Mouse (Mus musculus) hindbrain, embryonic 15.5 days (tissue): ENCODE results near the gene Fam216b. TPM values are rescaled to one million over a fixed set of nuclear protein-coding genes. Genes with fewer than 3 reads are reported as not detected.

Experiments used
- ATAC-seq: fragments of 200-750 bp; cut with Nextera tagmentation; 2 replicates; pipeline ENCODE4 v1.8.0; 2017; ENCODE audit warnings: low read depth, moderate number of reproducible peaks, moderate TSS enrichment; ENCODE audit not compliant: low FRiP score
- H3K27ac ChIP-seq: fragments of 300-500 bp; sonication (generic); replicated peaks from 2 replicates; pipeline ENCODE4 v1.5.1; 2015; ENCODE audit warnings: mild to moderate bottlenecking, inconsistent platforms
- H3K27me3 ChIP-seq: fragments of 300-500 bp; sonication (generic); 2 replicates; pipeline ENCODE4 v1.6.1; 2015; ENCODE audit warnings: control low read depth, inconsistent platforms
- H3K36me3 ChIP-seq: fragments of 300-500 bp; sonication (generic); 2 replicates; pipeline ENCODE4 v1.6.1; 2015; ENCODE audit warnings: control low read depth, inconsistent platforms
- H3K4me1 ChIP-seq: fragments of 300-500 bp; sonication (generic); replicated peaks from 2 replicates; pipeline ENCODE4 v1.6.1; 2015; ENCODE audit warnings: control low read depth, inconsistent platforms
- H3K4me2 ChIP-seq: fragments of 300-500 bp; sonication (generic); 2 replicates; pipeline ENCODE4 v1.6.1; 2015; ENCODE audit warnings: moderate library complexity, mild to moderate bottlenecking, inconsistent platforms
- H3K4me3 ChIP-seq: fragments of 300-500 bp; sonication (generic); 2 replicates; pipeline ENCODE4 v1.5.1; 2015; ENCODE audit warnings: mild to moderate bottlenecking, inconsistent platforms
- H3K9ac ChIP-seq: fragments of 300-500 bp; sonication (generic); 2 replicates; pipeline ENCODE4 v1.6.1; 2015; ENCODE audit warnings: inconsistent platforms
- H3K9me3 ChIP-seq: fragments of 300-500 bp; sonication (generic); 2 replicates; pipeline ENCODE4 v1.6.1; 2016; ENCODE audit warnings: control low read depth, inconsistent platforms
- WGBS: fragments of 180-500 bp; shearing (Covaris S2); methylation state at CpG from one replicate; pipeline ENCODE4 v1.1.7; 2015; 5-methylcytosine and 5-hydroxymethylcytosine counted together
- polyA plus RNA-seq: library from polyadenylated mRNA; unstranded; fragments of >200 nt; fragmentation: Nextera tagmentation; extraction: Ambion mirVana; gene quantifications from 2 replicates; pipeline ENCODE4 v1.2.1, GENCODE M21; 2015

Fam216b gene
- polyA plus RNA-seq, 1 experiment from 2014 or later = 0.83 TPM

DNA sequence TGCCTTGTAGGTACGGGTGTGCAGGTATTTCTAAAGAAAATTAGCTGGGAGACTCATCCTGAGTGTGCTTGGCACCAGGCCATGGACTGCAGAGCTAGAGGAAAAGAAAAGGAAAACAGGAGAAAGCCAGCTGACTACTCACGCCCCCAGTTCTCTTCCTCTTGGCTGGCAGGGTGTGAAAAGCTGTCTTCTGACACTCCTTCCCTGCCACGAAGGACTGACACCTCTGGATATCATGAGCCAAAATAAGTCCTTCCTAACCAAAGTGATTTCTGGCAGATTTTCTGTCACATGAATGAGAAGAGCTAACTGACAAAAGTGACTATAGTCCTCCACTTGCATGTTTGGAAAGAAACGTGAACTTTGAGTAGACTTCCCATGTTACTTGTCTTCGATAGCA lies 5.3 kb downstream of the Fam216b start:
- Histone ChIP-seq H3K36me3 (no peaks in the 10 kb centered on the region), H3K27ac (no peak overlapping the region), H3K27me3 (no peaks in the 10 kb centered on the region), H3K9me3 (no peaks in the 10 kb centered on the region), H3K4me3 (no peak overlapping the region), H3K4me1 (no peaks in the 10 kb centered on the region), H3K4me2 (no peak overlapping the region), H3K9ac (no peak overlapping the region)
- no peak for ATAC-seq
- WGBS = 75% methylated on average over 5 of the region's 5 CpGs

GRCm38 (mm10) chr14:78077508-78077907 lies 11.3 kb downstream of the Fam216b start:
- H3K9ac ChIP-seq = no peak overlapping the region
- H3K27me3 ChIP-seq = no peaks in the 10 kb centered on the region
- H3K4me2 ChIP-seq = no peak overlapping the region
- no peaks in the 10 kb centered on the region for H3K36me3 ChIP-seq
- 46% methylated on average over 2 of the region's 2 CpGs for WGBS
- H3K4me1 ChIP-seq = no peaks in the 10 kb centered on the region
- no peak for ATAC-seq
- H3K4me3 ChIP-seq = no peak overlapping the region
- H3K27ac ChIP-seq = no peak overlapping the region
- no peaks in the 10 kb centered on the region for H3K9me3 ChIP-seq

DNA sequence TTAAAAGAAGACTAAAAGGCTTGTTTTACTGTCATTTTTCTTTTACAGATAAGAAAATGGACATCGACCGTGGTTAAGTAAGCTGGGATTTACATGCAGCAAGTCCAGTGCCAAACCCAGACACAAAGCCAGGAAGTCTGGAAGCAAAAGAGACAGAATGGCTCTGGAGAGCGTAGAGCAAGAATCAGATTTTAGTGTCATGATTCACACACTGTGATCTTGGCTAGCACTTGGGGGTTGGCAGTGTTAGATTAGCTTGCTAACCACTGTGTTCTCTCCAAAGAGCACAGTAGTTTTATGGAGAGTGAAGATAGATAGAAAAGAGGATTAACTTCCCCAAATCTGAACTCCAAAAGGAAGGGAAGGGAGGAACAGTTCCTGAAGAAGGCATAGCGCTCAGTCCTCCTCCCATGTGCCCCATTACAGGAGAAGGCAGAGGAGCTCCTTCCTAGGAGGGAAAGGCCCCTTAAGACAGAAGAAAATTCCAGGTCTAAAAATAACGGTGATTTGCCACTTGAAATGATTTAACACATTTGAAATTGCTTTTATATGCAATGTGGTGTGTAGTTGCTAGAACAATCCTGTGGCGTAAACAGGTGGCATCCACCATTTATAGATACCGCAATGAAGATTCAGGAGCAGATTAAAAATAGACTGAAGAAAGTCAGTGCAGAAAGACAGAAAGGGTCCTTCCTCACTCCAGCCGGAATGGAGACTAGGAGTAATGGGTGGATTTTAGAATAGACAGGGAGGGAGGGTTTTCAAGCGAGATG lies 22.7 kb downstream of the Fam216b start:
- Histone ChIP-seq H3K9ac (no peak overlapping the region), H3K27ac (no peak overlapping the region), H3K4me2 (no peak overlapping the region), H3K36me3 (no peaks in the 10 kb centered on the region), H3K27me3 (no peaks in the 10 kb centered on the region), H3K4me1 (no peaks in the 10 kb centered on the region), H3K4me3 (no peak overlapping the region), H3K9me3 (no peaks in the 10 kb centered on the region)
- ATAC-seq = no peak
- 91% methylated on average over 9 of the region's 9 CpGs for WGBS

GRCm38 (mm10) chr14:78062484-78062883 lies 26.3 kb downstream of the Fam216b start:
- H3K9ac ChIP-seq = no peak overlapping the region
- ATAC-seq = no peak
- no peaks in the 10 kb centered on the region for H3K36me3 ChIP-seq
- H3K27ac ChIP-seq = no peak overlapping the region
- H3K4me3 ChIP-seq = no peak overlapping the region
- no peak overlapping the region for H3K4me2 ChIP-seq
- no peaks in the 10 kb centered on the region for H3K27me3 ChIP-seq
- peaks cover 12% of the 10 kb centered on the region for H3K4me1 ChIP-seq
- H3K9me3 ChIP-seq = no peaks in the 10 kb centered on the region
- 82% methylated on average over 11 of the region's 11 CpGs for WGBS

- H3K27ac ChIP-seq = peak overlapping the region; percentile 64
- H3K9me3 ChIP-seq = no peaks in the 10 kb centered on the region
- peaks cover 12% of the 10 kb centered on the region for H3K4me1 ChIP-seq
- 55% methylated on average over 6 of the region's 6 CpGs for WGBS
- no peak overlapping the region for H3K4me3 ChIP-seq
- no peaks in the 10 kb centered on the region for H3K36me3 ChIP-seq
- peak; percentile 54; the same call in 1 of the 2 replicates for ATAC-seq
- no peaks in the 10 kb centered on the region for H3K27me3 ChIP-seq
- H3K9ac ChIP-seq = no peak overlapping the region
- H3K4me2 ChIP-seq = peak overlapping the region; percentile 27; the same call in 1 of the 2 replicates
Measured at GRCm38 (mm10) chr14:78060609-78060951, 28.2 kb downstream of the Fam216b start.

DNA sequence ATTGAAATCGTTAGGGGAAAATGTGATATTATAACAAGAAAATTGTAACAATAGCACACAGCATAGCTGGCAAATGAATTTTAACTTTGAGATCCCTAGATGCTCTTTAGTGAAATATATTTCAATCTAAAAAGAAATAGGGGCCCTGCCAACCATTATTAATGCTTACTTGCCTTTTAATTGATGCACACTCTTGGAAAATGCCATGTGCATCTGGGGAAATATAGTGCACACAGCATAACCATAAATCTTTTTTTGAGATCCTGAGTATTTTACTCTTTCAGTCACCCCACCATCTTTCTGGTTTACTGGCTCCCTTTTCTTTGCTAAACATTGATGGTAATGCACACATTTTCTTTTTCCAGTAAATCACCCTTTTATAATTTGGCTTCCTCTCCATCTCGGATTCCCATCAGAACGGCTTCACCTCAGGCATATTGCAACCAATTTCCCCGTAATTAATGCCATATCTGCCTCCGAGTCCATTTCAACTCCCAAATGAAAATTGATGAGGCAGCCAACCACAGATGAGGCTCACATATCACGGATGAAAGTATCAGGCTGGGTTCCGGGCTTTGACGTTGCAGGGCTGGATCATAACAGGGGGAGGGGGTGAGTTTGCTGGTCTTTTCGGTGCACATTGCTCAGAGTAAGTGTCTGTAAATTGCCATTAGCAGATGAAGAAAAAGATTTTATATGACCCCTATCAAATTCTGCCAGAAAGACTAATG lies 28.8 kb downstream of the Fam216b start:
- Histone ChIP-seq H3K36me3 (no peaks in the 10 kb centered on the region), H3K9me3 (no peaks in the 10 kb centered on the region), H3K9ac (no peak overlapping the region), H3K27ac (peak overlapping the region; percentile 64), H3K4me3 (no peak overlapping the region), H3K27me3 (no peaks in the 10 kb centered on the region), H3K4me2 (peak overlapping the region; percentile 27), H3K4me1 (peaks cover 12% of the 10 kb centered on the region)
- WGBS = 32% methylated on average over 9 of the region's 9 CpGs
- ATAC-seq = peak; percentile 69; the same call in 1 of the 2 replicates

GRCm38 (mm10) chr14:78057362-78057761 lies 31.4 kb downstream of the Fam216b start:
- peaks cover 12% of the 10 kb centered on the region for H3K4me1 ChIP-seq
- no peak overlapping the region for H3K4me2 ChIP-seq
- no peaks in the 10 kb centered on the region for H3K27me3 ChIP-seq
- H3K9ac ChIP-seq = no peak overlapping the region
- no peak overlapping the region for H3K4me3 ChIP-seq
- H3K27ac ChIP-seq = no peak overlapping the region
- no peaks in the 10 kb centered on the region for H3K9me3 ChIP-seq
- WGBS = 72% methylated on average over 7 of the region's 7 CpGs
- H3K36me3 ChIP-seq = no peaks in the 10 kb centered on the region
- ATAC-seq = no peak

- ATAC-seq = no peak
- 86% methylated on average over 3 of the region's 3 CpGs for WGBS
Measured at GRCm38 (mm10) chr14:78056371-78056770, 32.4 kb downstream of the Fam216b start.

GRCm38 (mm10) chr14:78048674-78049073 lies 40.1 kb downstream of the Fam216b start:
- Histone ChIP-seq H3K4me3 (no peak overlapping the region), H3K9ac (no peak overlapping the region), H3K4me1 (no peaks in the 10 kb centered on the region), H3K36me3 (no peaks in the 10 kb centered on the region), H3K9me3 (no peaks in the 10 kb centered on the region), H3K27ac (no peak overlapping the region), H3K4me2 (no peak overlapping the region), H3K27me3 (no peaks in the 10 kb centered on the region)
- no peak for ATAC-seq
- WGBS = 86% methylated on average over 4 of the region's 4 CpGs

More at GRCm38 (mm10) chr14:78056371-78056770, 32.4 kb downstream of the Fam216b start:
- Histone ChIP-seq H3K9ac (no peak overlapping the region), H3K4me3 (no peak overlapping the region), H3K27ac (no peak overlapping the region), H3K27me3 (no peaks in the 10 kb centered on the region), H3K4me2 (no peak overlapping the region), H3K36me3 (no peaks in the 10 kb centered on the region), H3K4me1 (peaks cover 12% of the 10 kb centered on the region), H3K9me3 (no peaks in the 10 kb centered on the region)

- Histone ChIP-seq H3K4me3 (no peak overlapping the region), H3K36me3 (no peaks in the 10 kb centered on the region), H3K4me2 (no peak overlapping the region), H3K9me3 (no peaks in the 10 kb centered on the region), H3K9ac (no peak overlapping the region), H3K27ac (no peak overlapping the region), H3K4me1 (no peaks in the 10 kb centered on the region), H3K27me3 (no peaks in the 10 kb centered on the region)
- WGBS = 73% methylated on average over 3 of the region's 3 CpGs
- no peak for ATAC-seq
Measured at GRCm38 (mm10) chr14:78048258-78048657, 40.5 kb downstream of the Fam216b start.

DNA sequence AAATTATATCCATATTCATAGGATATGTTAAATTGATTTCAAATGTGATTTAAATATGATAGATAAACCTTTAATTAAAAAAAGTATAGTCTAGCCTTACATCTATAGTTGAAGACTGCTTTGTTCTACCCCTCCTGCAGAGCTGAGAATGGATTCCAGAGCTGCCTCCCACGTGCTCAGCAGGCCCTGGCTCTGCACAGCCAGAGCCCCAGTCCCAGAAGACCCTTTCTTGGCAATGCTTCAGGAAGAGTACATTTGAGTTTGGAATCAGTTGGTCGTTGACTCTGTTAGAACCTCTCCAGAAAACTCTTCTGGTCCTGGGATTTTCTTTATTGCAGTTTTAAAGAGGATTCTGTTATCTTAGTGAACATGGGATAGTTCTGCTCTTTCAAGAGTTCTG lies 45.7 kb downstream of the Fam216b start:
- ATAC-seq = no peak

GRCm38 (mm10) chr14:78041886-78042526 lies 46.8 kb downstream of the Fam216b start:
- H3K9me3 ChIP-seq = no peaks in the 10 kb centered on the region
- H3K27me3 ChIP-seq = no peaks in the 10 kb centered on the region
- no peak for ATAC-seq
- no peaks in the 10 kb centered on the region for H3K36me3 ChIP-seq
- H3K27ac ChIP-seq = no peak overlapping the region
- no peak overlapping the region for H3K4me3 ChIP-seq
- H3K4me1 ChIP-seq = peaks cover 11% of the 10 kb centered on the region; the same call in 1 of the 2 replicates
- no peak overlapping the region for H3K9ac ChIP-seq
- WGBS = 78% methylated on average over 11 of the region's 11 CpGs
- H3K4me2 ChIP-seq = no peak overlapping the region

More for the DNA sequence above, 45.7 kb downstream of the Fam216b start:
- H3K27me3 ChIP-seq = no peaks in the 10 kb centered on the region
- no peak overlapping the region for H3K27ac ChIP-seq
- H3K4me1 ChIP-seq = peaks cover 11% of the 10 kb centered on the region; the same call in 1 of the 2 replicates
- no peak overlapping the region for H3K4me2 ChIP-seq
- H3K9ac ChIP-seq = no peak overlapping the region
- 24% methylated on average over 2 of the region's 2 CpGs for WGBS
- no peak overlapping the region for H3K4me3 ChIP-seq
- H3K9me3 ChIP-seq = no peaks in the 10 kb centered on the region
- no peaks in the 10 kb centered on the region for H3K36me3 ChIP-seq
